Mouse (Mus musculus) retina, embryonic 14.5 days (tissue): ENCODE measurements at regions not wholly inside any gene's neighbourhood (a gene's known extent, or its start where the extent isn't known, plus 50 kb on each side); places are given as distances from the start of the nearest gene placed in this dataset.

Source experiments
- DNase-seq: peaks from one replicate; pipeline ENCODE4 v3.0.0-alpha.2; 2015; ENCODE audit warnings: low spot score

DNA sequence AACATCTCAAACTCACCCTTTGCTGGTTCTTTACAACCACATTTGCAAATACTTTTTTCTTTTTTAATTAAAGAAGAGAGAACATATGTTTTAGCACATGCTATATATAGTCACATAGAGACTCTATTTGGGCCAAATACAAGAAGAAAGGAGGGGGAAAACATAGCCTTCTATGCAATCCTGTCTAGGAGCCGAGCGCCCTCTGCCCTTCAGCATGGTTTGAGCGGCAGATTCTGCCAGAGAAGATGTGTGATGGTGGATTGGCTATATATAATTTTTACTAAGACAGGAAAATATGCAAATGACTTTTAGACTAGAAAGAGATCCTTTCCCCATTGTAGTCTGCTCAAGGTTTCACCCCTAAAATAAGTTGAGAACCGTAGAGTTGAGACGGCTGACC is 60.0 kb upstream of the Myom1 start:
- no peak for DNase-seq

DNA sequence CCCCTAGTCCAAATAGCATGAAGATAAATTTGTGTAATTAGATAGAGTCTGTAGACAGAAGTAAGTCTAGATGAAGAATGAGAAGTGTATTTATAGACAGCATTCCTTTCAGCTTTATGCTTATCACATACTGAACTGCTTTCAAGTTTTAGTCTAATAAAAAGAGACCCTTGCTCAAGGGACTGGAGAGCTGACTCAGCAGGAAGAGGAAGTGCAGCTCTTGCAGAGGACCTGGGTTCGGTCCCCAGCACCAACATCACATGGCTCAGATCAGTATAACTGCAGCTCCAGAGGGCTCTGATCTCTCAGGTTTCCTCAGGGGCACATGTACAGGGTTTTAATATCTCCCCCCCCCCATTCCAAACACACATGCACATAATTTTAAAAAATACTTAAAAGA is 68.2 kb upstream of the Myom1 start:
- DNase-seq = no peak

DNA sequence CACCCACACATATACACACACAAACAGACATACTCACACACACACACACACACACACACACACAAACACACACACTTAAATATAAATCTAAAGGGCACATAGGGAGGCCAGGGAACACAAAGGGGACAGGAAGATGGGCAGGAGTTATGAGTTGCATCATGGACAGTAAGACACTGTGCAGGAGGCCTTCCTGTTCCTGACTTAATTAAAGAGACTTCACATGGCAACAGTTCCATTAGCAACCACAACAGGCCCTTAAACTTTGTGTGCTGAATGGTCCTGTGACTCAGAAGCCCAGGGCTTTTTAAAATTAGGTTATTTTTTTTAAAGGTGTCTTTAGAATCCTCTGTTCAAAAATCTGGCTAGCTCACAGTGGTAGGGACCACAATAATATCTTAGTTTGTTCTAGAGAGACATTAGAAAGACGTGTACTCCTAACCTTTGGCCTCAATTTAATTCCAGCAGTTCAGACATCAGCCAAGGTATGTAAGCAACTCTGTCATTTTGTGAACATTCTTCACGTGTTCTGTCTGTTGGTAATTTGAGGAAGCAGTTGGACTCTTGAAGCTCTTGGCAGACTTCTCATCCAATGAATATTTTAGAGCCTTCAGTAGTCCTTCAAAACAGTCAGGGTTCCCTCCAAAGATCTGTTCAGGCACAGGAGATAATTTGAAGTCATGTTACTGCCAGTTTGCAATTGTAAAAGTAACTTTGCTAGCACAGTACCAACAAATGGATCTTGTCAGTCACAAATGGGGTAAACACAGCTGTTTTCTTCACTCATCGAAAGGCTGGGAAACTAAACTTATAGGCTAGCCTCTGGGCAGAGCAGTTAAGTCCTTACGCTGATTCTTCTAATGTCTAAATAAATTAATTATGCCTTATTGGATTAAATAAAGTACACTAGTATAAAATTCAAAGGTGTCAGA is 69.0 kb upstream of the Myom1 start:
- DNase-seq = no peak

DNA sequence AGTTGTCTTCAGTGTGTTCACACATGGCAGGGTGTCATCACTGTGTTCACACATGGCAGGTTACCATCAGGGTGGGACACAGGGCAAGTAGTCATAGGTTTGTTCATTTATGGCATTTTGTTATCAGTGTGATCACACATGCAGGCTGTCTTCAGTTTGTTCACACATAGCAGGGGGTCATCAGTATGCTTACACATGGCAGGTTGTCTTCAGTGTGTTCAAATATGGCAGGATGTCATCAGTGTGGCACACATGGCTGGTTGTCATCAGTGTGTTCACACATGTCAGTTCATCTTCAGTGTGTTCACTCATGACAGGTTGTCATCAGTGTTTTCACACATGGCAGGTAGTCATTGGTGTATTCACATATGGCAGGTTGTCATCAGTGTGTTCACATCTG is 69.9 kb upstream of the Myom1 start:
- DNase-seq = no peak

DNA sequence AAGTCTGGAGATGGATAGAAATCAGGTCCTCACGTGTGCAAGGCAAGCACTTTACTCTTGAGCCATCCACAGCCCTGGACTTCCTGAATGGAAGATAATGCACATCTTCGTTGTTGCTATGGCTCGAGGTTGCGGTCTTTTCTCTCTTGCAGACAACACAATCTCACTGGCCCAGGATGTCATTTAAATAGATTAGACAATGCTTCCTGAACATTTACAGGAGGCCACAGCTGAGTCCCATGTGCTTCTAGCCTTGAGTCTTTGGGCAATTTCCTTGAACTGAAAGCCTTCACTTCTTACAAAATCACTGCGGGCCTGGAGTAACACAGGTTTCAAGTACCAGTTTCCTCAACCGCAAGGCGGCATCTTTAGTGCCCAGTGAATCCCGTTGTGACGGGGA is 71.8 kb upstream of the Myom1 start:
- no peak for DNase-seq

DNA sequence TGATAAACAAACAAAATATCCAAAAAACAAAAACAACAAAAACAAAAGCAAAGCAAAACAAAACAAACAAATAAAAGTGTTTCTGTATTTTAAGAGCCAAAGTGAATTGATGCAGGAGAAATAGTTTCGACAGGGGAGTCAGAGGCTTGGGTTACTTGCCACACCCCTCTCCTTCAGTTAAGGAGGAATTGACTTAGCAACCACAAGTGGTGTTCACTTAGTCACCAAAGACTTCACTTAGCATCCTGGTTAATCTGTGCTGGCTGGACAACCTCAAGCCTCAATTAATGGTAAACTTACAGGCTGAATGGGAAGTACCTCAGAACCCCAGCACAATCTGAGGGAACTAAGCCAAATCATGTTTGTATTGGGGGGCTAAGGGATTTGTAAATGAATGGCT is 72.9 kb upstream of the Myom1 start:
- no peak for DNase-seq

DNA sequence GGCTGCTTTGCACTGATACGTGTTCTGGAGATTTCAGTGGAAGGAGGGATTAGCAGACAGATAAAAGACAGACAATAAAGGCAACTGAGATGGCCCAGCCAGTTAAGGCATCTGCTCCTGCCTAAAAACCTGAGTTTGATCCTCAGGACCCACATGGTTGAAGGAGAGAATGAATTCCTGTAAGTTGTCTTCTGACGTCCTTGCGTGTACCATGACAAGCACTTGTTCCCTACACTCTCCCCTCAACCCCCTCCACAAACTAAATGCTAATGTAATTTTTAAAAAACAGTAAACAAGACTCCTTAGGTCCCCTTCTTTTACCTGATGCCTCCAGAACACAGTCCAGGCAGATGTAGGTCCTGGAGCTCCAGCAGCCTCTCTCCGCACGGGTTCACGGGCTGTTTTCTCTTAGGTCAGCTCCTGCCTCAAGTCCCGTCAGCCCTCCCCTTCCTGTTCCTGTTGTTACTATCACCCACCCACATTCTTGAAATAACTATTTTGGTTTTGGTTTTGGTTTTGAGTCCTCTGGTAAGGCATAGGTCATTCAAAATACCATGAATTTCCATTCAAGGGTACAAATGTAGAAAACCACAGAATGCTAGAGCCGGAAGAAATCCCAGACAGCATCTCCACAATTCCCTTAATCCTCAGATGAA is 71.3 kb upstream of the Tgif1 start:
- DNase-seq = no peak

DNA sequence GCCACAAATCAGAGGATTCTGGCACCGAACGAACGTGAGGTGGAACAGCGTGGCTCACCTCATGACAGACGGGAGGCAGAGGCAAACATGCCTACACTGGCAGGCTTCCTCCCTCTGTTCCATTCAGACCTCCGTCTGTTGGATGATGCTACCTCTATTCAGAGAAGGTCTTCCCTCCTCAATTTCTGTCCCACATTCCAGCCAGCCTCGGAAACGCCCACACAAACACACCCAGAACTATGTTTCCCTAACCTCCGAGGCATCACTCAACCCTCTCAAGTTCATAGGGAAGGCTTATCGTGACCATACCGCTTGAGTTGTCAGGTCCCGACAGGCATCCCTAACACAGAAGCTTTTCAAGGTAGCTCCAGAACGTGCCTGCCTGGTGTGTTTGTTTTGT is 68.3 kb upstream of the Tgif1 start:
- no peak for DNase-seq

DNA sequence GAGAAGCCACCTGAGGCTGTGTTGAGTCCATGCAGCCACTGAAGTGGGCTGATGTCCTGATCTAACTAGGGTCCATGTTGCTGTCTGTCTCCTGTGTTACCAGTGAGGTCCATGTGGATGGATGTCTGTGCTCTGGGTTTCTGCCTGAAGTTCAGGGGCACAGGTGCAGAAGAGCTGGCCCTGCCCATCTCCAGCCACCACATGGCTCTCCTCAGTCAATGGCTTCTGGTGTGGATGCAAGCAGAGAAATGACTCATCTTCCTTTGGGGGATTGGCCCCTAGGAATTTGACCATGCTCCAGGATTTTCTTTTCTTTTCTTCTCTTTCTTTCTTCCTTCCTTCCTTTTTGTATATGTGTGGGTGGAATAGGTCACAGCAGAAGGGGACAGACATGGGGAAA is 66.8 kb upstream of the Tgif1 start:
- DNase-seq = no peak

DNA sequence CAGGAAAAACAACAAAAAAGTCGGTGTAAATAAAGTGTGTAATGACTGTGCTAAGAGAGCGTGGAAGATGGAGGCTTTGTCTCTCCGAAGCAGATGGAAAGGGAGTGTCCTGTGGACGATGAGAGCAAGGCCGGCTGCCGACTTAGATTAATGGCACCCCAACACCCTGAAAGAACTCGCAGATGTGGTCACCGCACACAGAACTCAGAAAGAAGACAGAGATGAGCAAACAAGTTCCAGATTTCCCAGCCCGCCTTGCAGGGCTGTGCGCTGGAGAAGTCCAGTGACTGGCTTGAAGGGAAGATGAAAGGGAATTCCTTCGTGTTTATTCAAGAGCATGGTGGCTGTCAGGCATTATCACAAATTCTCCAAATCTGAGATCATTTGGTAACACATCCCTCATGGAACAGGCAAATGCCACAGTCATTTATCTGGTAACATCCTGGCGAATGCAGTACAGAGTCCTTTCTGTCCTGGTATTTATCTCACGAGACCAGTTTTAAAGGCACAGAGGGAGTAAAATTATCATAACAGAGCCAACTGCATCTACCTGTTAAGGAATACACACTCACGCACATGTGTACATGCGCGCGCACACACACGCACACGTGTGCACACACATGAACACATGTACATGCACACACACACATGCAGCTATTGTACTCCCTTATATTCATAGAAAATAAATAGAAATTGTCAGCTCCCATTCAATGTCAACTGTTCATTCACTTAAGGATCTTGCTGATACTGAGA is 64.0 kb upstream of the Tgif1 start:
- no peak for DNase-seq

DNA sequence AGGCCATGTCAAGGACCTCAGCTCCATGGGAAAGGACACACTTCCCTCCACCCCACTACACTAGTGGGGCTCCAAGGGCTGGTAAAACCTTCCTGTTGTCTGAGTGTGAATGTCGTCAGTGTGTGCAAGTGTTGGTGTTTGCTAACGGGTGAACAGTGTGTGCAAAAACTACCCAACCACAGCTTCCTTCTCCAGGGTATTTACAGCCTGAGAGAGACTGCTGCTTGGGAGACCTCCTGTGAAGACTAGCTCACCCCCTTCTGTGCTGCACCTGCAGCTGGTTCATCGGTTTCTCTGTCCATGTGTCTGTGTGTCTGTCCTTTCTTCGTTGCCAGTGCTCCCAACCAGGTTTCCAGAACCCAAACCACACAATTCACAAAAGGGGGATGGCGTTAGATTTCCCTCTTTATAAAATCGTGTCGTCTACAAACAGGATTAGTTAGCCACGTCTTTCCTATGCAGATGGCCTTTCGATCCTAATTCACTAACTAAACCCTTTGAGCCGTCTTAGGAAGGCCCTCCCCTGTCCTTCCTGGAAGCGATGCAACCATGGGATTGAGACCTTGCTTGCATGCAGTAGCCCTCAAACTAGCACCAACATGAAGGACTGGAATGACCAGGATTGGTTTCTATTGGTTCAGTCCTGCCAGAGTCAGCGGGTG is 62.9 kb upstream of the Tgif1 start:
- no peak for DNase-seq

DNA sequence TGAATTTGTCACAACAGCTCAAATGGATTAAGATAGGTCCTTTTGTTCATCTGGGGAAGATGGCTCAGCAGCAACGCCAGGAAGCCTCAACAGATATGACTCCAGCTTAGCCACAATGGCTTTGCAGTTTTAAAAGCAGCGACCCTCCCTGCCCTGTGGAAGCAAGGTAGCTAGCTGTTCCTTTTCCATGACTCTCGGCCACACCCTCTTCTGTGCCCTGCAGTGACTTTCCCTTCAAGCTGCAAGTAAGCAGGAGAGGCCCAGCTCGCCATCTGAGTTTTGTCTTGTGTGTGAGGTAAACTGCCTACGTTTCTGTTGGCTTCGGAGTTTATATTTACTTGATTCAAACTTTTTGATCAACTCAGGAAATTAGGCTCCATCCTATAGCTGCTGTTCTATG is 62.1 kb upstream of the Tgif1 start:
- no peak for DNase-seq

DNA sequence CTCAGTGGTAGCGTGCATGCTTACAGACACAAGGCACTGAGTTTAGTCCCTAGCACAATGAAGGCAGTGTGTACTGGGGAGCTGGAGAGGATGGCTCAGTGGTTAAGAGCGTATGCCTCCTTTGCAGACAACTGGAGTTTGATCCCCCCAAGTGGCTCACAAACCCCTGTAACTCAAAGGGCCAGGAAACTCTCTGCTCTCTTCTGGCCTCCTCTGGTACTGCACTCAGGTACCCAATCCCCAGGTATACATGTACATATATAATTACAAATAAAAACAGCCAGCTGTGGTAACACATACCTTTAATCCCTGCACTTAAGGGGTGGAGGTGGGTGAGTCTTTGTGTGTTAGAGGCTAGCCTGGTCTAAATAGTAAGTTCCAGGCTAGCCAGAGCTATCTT is 56.9 kb upstream of the Tgif1 start:
- DNase-seq = peak; percentile 12

DNA sequence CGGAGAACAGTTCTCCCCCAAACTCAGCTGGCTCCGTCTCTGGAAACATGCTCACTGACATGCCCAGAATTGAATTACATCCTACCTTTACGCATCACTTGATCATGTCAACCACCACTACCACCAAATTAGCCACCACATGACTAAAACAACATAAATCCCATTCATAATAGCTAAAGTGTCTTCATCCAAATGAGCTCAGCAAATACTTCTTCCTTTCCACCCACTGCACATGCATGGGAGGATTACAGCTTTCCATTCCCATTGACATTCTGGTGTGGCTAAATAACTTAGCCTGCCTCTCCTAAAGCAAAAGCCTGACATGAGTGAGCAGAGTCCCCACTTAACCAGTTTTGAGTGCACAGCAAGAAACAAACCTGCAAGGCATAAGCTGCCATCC is 56.2 kb upstream of the Tgif1 start:
- no peak for DNase-seq

DNA sequence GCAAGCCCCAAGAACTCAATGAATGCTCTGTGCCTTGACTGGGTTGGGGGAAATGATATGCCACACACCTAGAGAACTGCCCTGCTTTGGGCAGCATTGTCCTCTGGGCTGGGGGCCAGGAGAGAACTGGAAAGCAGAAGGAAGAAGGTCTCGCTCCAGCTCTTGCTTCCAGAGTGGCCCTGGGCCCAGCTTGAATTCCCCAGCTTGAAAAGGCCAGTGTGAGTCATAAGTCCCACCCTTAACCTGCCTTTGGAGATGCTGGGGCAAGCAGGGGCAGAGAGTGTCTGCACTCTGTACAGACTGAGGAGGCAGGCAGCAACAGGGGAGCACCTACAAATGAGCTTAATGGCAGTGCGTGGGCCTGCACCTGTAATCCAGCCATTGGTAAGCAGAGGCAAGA is 55.0 kb upstream of the Tgif1 start:
- DNase-seq = no peak
